Mouse (Mus musculus) limb, embryonic 11.5 days (tissue): ENCODE measurements around the gene Mapk9. TPM values are rescaled to one million over a fixed set of nuclear protein-coding genes. Genes with fewer than 3 reads are reported as not detected.

Experiments
- ATAC-seq: fragments of 200-750 bp; cut with Nextera tagmentation; 2 replicates; pipeline ENCODE4 v1.8.0; 2017; ENCODE audit warnings: low read depth; ENCODE audit not compliant: insufficient number of reproducible peaks, low FRiP score, low TSS enrichment
- DNase-seq: peaks from one replicate; pipeline ENCODE4 v3.0.0-alpha.2; 2015; ENCODE audit warnings: low spot score
- H3K27ac ChIP-seq: fragments of 300-500 bp; sonication (generic); replicated peaks from 2 replicates; pipeline ENCODE4 v1.5.1; 2014; ENCODE audit warnings: low read depth, mild to moderate bottlenecking, low read length
- H3K27me3 ChIP-seq: fragments of 300-500 bp; sonication (generic); 2 replicates; pipeline ENCODE4 v1.6.1; 2014; ENCODE audit warnings: mild to moderate bottlenecking, low read length, mixed read lengths; ENCODE audit not compliant: control insufficient read depth, insufficient read depth
- H3K36me3 ChIP-seq: fragments of 300-500 bp; sonication (generic); 2 replicates; pipeline ENCODE4 v1.6.1; 2014; ENCODE audit warnings: mild to moderate bottlenecking, low read length, moderate library complexity, mixed read lengths; ENCODE audit not compliant: control insufficient read depth, insufficient read depth
- H3K4me1 ChIP-seq: fragments of 300-500 bp; sonication (generic); 2 replicates; pipeline ENCODE4 v1.6.1; 2014; ENCODE audit warnings: low read length, mixed read lengths; ENCODE audit not compliant: control insufficient read depth, insufficient read depth
- H3K4me2 ChIP-seq: fragments of 300-500 bp; sonication (generic); 2 replicates; pipeline ENCODE4 v1.6.1; 2014; ENCODE audit warnings: low read depth, mild to moderate bottlenecking, moderate library complexity; ENCODE audit not compliant: severe bottlenecking
- H3K4me3 ChIP-seq: fragments of 300-500 bp; sonication (generic); 2 replicates; pipeline ENCODE4 v1.5.1; 2014; ENCODE audit warnings: low read depth, low read length
- H3K9ac ChIP-seq: fragments of 300-500 bp; sonication (generic); 2 replicates; pipeline ENCODE4 v1.6.1; 2014; ENCODE audit warnings: mild to moderate bottlenecking, low read length
- H3K9me3 ChIP-seq: fragments of 300-500 bp; sonication (generic); 2 replicates; pipeline ENCODE4 v1.6.1; 2016; ENCODE audit warnings: low read length; ENCODE audit not compliant: control insufficient read depth
- WGBS: fragments of 180-500 bp; shearing (Covaris S2); extraction: QIAGEN DNeasy Blood & Tissue Kit; methylation state at CpG from one replicate; pipeline ENCODE4 v1.1.7; 2014; 5-methylcytosine and 5-hydroxymethylcytosine counted together
- polyA plus RNA-seq: library from polyadenylated mRNA; unstranded; fragments of >200 nt; fragmentation: Nextera tagmentation; extraction: Ambion mirVana; gene quantifications from 2 replicates; pipeline ENCODE4 v1.2.1, GENCODE M21; 2014

Mapk9 gene
- polyA plus RNA-seq, 1 experiment from 2014 or later = 34.2 TPM

DNA sequence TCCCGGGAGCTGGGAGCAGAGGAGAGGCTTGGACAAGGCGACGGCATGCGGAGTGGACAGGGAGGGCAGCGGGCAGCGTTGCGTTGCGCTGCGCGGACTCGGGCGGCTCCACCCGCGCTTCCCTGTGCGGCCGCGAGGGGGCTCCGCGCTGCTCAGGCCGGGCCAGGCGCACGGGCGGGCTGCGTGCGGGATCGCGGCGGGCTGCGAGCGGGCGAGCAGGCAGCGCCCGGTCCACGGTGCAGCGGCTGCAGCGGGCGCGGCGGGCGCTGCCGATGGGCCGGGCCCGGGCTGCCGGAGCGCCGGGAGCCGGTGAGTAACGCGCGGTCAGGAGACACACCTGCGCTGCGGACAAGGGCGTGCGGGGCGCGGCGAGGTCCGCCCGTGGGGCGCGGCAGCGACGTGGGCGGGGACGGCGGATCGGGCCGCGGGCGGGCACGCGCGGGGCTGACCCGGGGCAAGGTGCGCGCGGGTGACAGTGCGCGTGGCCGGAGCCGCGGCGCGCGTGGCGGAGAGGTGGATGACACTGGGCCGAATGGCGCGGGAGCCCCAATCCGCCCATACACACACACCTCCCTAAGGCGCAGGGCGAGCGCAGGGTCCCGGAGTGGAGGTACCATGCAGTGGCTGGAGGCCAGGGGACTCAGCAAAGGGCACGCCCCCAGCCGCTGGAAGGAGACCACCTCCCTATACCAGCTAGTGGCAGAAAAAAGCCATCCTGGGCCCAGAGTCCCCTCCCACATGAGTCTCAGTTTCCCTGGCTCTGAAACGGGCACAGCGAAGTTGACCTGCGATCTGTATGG, 55.3 kb downstream of the Mapk9 start, which contains the start of gene Rasgef1c:
Gene Rasgef1c (plus strand): TSS at position 177 of the 800 bp plus-strand sequence.
- peaks cover 16% of the 10 kb centered on the region for H3K27me3 ChIP-seq
- peak within 1 kb of the TSS; percentile 44 for H3K4me3 ChIP-seq
- WGBS = 4% methylated on average over 73 of the region's 99 CpGs
- ATAC-seq (peak; percentile 60), DNase-seq (peak; percentile 81)
- H3K27ac ChIP-seq = no peak within 1 kb of the TSS
- no peaks in the 10 kb centered on the region for H3K36me3 ChIP-seq
- H3K4me1 ChIP-seq = no peaks in the 10 kb centered on the region
- H3K9me3 ChIP-seq = no peaks in the 10 kb centered on the region
- peak within 1 kb of the TSS; percentile 100 for H3K4me2 ChIP-seq
- H3K9ac ChIP-seq = peak within 1 kb of the TSS; percentile 55; the same call in 1 of the 2 replicates

GRCm38 (mm10) chr11:49903333-49903732, 56.8 kb downstream of the Mapk9 start:
- DNase-seq (peak; percentile 79), ATAC-seq (0 out of 2 replicates have a peak, but pooled peaks have one; percentile 29)
- no peaks in the 10 kb centered on the region for H3K9me3 ChIP-seq
- no peak overlapping the region for H3K27ac ChIP-seq
- H3K36me3 ChIP-seq = no peaks in the 10 kb centered on the region
- 9% methylated on average over 7 of the region's 7 CpGs for WGBS
- H3K27me3 ChIP-seq = peaks cover 16% of the 10 kb centered on the region
- H3K4me2 ChIP-seq = no peak overlapping the region
- H3K4me3 ChIP-seq = no peak overlapping the region
- H3K9ac ChIP-seq = no peak overlapping the region
- H3K4me1 ChIP-seq = no peaks in the 10 kb centered on the region

DNA sequence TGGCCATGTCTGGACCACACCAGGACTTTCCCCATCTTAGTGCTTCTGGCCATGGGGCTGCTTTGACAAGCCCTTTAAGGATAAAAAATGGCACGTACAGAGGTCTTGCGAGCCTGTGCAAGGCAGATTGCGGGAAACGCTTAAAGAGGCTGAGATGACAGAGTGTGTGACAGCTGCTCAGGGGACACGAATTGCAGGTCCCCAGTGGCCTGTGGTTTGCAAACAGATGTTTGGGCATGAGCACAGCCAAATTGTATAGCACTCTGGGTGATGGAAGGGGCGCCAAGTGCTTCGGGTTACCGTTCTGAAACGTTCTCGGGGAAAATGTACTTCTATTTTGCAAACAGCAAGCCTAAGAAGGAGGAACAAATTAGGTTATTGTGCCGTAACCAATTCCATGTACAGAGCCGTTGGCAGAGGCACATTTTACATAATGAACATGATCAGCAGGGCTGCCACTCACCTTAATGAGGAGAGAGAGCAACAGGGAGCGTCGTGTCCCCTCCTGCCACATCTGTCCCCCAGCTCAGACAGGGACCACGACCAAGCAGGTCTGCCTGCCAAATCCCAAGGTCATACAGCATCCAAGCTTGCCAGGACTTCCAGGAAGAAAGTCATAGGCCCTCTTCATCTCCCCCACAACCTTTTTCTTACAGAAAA, 72.1 kb downstream of the Mapk9 start:
- no peaks in the 10 kb centered on the region for H3K4me1 ChIP-seq
- no peaks in the 10 kb centered on the region for H3K9me3 ChIP-seq
- no peak overlapping the region for H3K9ac ChIP-seq
- ATAC-seq (no peak), DNase-seq (no peak)
- H3K4me3 ChIP-seq = no peak overlapping the region
- WGBS = 50% methylated on average over 15 of the region's 15 CpGs
- no peak overlapping the region for H3K27ac ChIP-seq
- no peaks in the 10 kb centered on the region for H3K27me3 ChIP-seq
- H3K36me3 ChIP-seq = no peaks in the 10 kb centered on the region
- H3K4me2 ChIP-seq = no peak overlapping the region

DNA sequence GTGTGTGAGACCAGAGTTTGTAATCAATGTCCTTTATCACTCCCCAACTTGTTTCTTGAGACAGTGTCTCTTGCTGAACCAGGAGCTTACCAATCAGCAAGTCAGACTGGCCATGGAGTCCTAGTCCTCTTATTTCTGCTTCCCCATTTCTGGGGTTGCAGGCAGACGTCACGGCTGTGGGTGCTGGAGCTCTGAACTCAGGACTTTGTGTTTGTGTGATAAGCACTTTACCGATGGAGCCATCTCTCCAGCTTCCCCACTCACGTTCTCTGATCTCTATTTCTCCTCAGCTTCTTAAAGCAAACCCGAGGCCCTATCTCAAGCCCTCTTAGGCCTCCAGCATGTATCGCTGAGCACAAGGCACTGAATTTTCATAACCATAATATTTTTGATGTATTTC, 72.8 kb downstream of the Mapk9 start:
- no peaks in the 10 kb centered on the region for H3K9me3 ChIP-seq
- WGBS = 85% methylated on average over 6 of the region's 6 CpGs
- no peak for ATAC-seq
- no peaks in the 10 kb centered on the region for H3K27me3 ChIP-seq
- H3K9ac ChIP-seq = no peak overlapping the region
- H3K4me1 ChIP-seq = no peaks in the 10 kb centered on the region
- no peak overlapping the region for H3K4me3 ChIP-seq
- DNase-seq = no peak
- no peak overlapping the region for H3K4me2 ChIP-seq
- no peaks in the 10 kb centered on the region for H3K36me3 ChIP-seq
- H3K27ac ChIP-seq = no peak overlapping the region

DNA sequence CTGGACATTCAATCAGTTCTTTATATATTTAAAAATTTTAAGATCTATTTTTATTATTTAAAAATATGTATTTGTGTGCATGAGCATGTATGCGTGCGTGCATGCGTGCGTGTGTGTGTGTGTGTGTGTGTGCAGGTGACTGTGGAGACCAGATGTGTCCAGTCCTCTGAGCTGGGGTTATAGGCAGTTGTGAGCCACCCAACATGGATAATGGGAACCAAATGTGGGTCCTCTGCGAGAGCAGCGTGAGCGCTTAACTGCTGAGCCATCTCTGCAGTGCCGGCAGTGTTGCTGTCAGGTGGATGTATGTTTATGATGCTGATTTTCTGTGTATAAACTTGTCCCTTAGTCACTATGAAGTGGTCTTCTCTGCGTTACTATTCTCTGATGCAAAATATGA, 77.0 kb downstream of the Mapk9 start:
- Histone ChIP-seq H3K9me3 (no peaks in the 10 kb centered on the region), H3K27ac (no peak overlapping the region), H3K27me3 (no peaks in the 10 kb centered on the region), H3K36me3 (no peaks in the 10 kb centered on the region), H3K4me2 (no peak overlapping the region), H3K9ac (no peak overlapping the region), H3K4me3 (no peak overlapping the region), H3K4me1 (peaks cover 9% of the 10 kb centered on the region)
- peak; percentile 43 for DNase-seq
- WGBS = 41% methylated on average over 9 of the region's 9 CpGs
- ATAC-seq = no peak

GRCm38 (mm10) chr11:49926183-49926582, 79.6 kb downstream of the Mapk9 start:
- Histone ChIP-seq H3K27ac (no peak overlapping the region), H3K36me3 (no peaks in the 10 kb centered on the region), H3K4me1 (peaks cover 9% of the 10 kb centered on the region), H3K9ac (no peak overlapping the region), H3K4me3 (no peak overlapping the region), H3K27me3 (no peaks in the 10 kb centered on the region), H3K4me2 (no peak overlapping the region), H3K9me3 (no peaks in the 10 kb centered on the region)
- 77% methylated on average over 7 of the region's 7 CpGs for WGBS
- DNase-seq = no peak
- no peak for ATAC-seq

DNA sequence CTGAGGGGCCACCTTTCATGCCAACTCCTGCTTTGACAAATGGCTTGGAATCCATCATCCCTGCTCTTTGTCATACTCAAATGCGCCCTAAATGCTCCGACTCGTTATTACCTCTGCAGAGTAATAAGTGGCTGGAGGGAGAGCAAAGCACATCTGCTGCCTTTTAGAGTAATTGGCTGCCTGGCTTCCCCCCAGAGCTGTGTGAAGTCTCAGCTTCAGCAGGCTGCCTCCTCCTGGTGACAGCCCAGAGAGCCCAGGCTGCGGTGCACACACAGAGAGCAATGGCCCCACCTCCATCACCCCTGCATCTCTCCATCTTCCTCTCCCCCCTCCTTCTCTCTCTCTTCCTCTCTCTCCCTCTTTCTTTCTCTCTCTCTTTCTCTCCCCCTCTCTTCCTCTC, 80.6 kb downstream of the Mapk9 start:
- ATAC-seq (no peak), DNase-seq (peak; percentile 65)
- H3K9ac ChIP-seq = no peak overlapping the region
- H3K36me3 ChIP-seq = no peaks in the 10 kb centered on the region
- H3K9me3 ChIP-seq = no peaks in the 10 kb centered on the region
- H3K27me3 ChIP-seq = no peaks in the 10 kb centered on the region
- H3K4me1 ChIP-seq = peaks cover 9% of the 10 kb centered on the region
- H3K4me2 ChIP-seq = peak overlapping the region; percentile 22; the same call in 1 of the 2 replicates
- 3% methylated on average over 4 of the region's 4 CpGs for WGBS
- no peak overlapping the region for H3K4me3 ChIP-seq
- H3K27ac ChIP-seq = no peak overlapping the region

GRCm38 (mm10) chr11:49927670-49928069, 81.1 kb downstream of the Mapk9 start:
- H3K9ac ChIP-seq = no peak overlapping the region
- no peak for DNase-seq
- no peak overlapping the region for H3K27ac ChIP-seq
- no peak overlapping the region for H3K4me2 ChIP-seq
- no peaks in the 10 kb centered on the region for H3K36me3 ChIP-seq
- H3K4me1 ChIP-seq = peaks cover 9% of the 10 kb centered on the region
- WGBS = 46% methylated on average over 6 of the region's 6 CpGs
- no peak overlapping the region for H3K4me3 ChIP-seq
- H3K9me3 ChIP-seq = no peaks in the 10 kb centered on the region
- ATAC-seq = no peak
- no peaks in the 10 kb centered on the region for H3K27me3 ChIP-seq
